Mouse (Mus musculus): ENCODE data around the gene Cd9.

- TF ChIP-seq EP300 (IDR thresholded peaks at IDR 0.05; ENCODE audit: insufficient read depth, low read depth, low read length) = no peak
- TF ChIP-seq CTCF (IDR thresholded peaks at IDR 0.05) = no peak
These were observed 25.4 kb downstream of the Cd9 start for GRCm38 (mm10) chr6:125469222-125469621.
